Mouse (Mus musculus) midbrain, embryonic 13.5 days (tissue): ENCODE results near the gene Ptk6. TPM values are rescaled to one million over a fixed set of nuclear protein-coding genes. Genes with fewer than 3 reads are reported as not detected.

ENCODE experiments used
- ATAC-seq: fragments of 200-750 bp; cut with Nextera tagmentation; 2 replicates; pipeline ENCODE4 v1.8.0; 2017; ENCODE audit warnings: mild to moderate bottlenecking, moderate TSS enrichment, moderate library complexity
- H3K27ac ChIP-seq: fragments of 300-500 bp; sonication (generic); 2 replicates; pipeline ENCODE4 v1.5.1; 2015; ENCODE audit warnings: inconsistent platforms, mild to moderate bottlenecking, moderate library complexity
- H3K27me3 ChIP-seq: fragments of 300-500 bp; sonication (generic); 2 replicates; pipeline ENCODE4 v1.6.1; 2015; ENCODE audit warnings: mild to moderate bottlenecking, inconsistent platforms
- H3K36me3 ChIP-seq: fragments of 300-500 bp; sonication (generic); 2 replicates; pipeline ENCODE4 v1.6.1; 2015; ENCODE audit warnings: mild to moderate bottlenecking, inconsistent platforms
- H3K4me1 ChIP-seq: fragments of 300-500 bp; sonication (generic); replicated peaks from 2 replicates; pipeline ENCODE4 v1.6.1; 2015; ENCODE audit warnings: inconsistent platforms
- H3K4me2 ChIP-seq: fragments of 300-500 bp; sonication (generic); replicated peaks from 2 replicates; pipeline ENCODE4 v1.6.1; 2015; ENCODE audit warnings: moderate library complexity, mild to moderate bottlenecking, inconsistent platforms
- H3K4me3 ChIP-seq: fragments of 300-500 bp; sonication (generic); replicated peaks from 2 replicates; pipeline ENCODE4 v1.5.1; 2015; ENCODE audit warnings: mild to moderate bottlenecking, inconsistent platforms
- H3K9ac ChIP-seq: fragments of 300-500 bp; sonication (generic); replicated peaks from 2 replicates; pipeline ENCODE4 v1.6.1; 2015; ENCODE audit warnings: mild to moderate bottlenecking, inconsistent platforms
- H3K9me3 ChIP-seq: fragments of 300-500 bp; sonication (generic); 2 replicates; pipeline ENCODE4 v1.6.1; 2016; ENCODE audit warnings: mild to moderate bottlenecking, inconsistent platforms
- whole genome bisulfite sequencing: fragments of 180-500 bp; shearing (Covaris S2); methylation state at CpG from one replicate; pipeline ENCODE4 v1.1.7; 2015; 5-methylcytosine and 5-hydroxymethylcytosine counted together
- polyA plus RNA-seq: library from polyadenylated mRNA; unstranded; fragments of >200 nt; fragmentation: Nextera tagmentation; extraction: Ambion mirVana; gene quantifications from 2 replicates; pipeline ENCODE4 v1.2.1, GENCODE M21; 2015

The Ptk6 gene
- polyA plus RNA-seq, 1 experiment from 2014 or later: not detected

- Histone ChIP-seq H3K27ac (no peak overlapping the region), H3K36me3 (peaks cover 11% of the 10 kb centered on the region), H3K4me3 (peak overlapping the region; percentile 43), H3K9me3 (no peaks in the 10 kb centered on the region), H3K4me1 (peaks cover 15% of the 10 kb centered on the region), H3K4me2 (peak overlapping the region; percentile 81), H3K27me3 (peaks cover 46% of the 10 kb centered on the region), H3K9ac (peak overlapping the region; percentile 55)
- ATAC-seq: peak; percentile 62
- WGBS: under 1% methylated on average over 46 of the region's 61 CpGs
Observed at GRCm38 (mm10) chr2:181147546-181148317, 54.9 kb downstream of the Ptk6 start.

- H3K4me2 ChIP-seq: peak overlapping the region; percentile 81
- H3K4me1 ChIP-seq: peaks cover 15% of the 10 kb centered on the region
- WGBS: 59% methylated on average over 4 of the region's 4 CpGs
- H3K27ac ChIP-seq: no peak overlapping the region
- no peaks in the 10 kb centered on the region for H3K9me3 ChIP-seq
- H3K9ac ChIP-seq: no peak overlapping the region
- peak overlapping the region; percentile 43 for H3K4me3 ChIP-seq
- H3K27me3 ChIP-seq: peaks cover 42% of the 10 kb centered on the region
- H3K36me3 ChIP-seq: peaks cover 9% of the 10 kb centered on the region
- ATAC-seq: no peak
Observed at GRCm38 (mm10) chr2:181146976-181147545, 55.5 kb downstream of the Ptk6 start.

- H3K9me3 ChIP-seq: no peaks in the 10 kb centered on the region
- H3K4me3 ChIP-seq: no peak overlapping the region
- H3K4me1 ChIP-seq: peaks cover 15% of the 10 kb centered on the region
- no peak overlapping the region for H3K9ac ChIP-seq
- H3K4me2 ChIP-seq: no peak overlapping the region
- H3K27ac ChIP-seq: no peak overlapping the region
- peaks cover 4% of the 10 kb centered on the region for H3K36me3 ChIP-seq
- 81% methylated on average over 2 of the region's 2 CpGs for WGBS
- no peak for ATAC-seq
- H3K27me3 ChIP-seq: peaks cover 25% of the 10 kb centered on the region
Observed at GRCm38 (mm10) chr2:181144675-181145074, 57.9 kb downstream of the Ptk6 start.

Other genes with a start within 250 kb of the Ptk6 start
- 94.0 and 101 TPM in 2 replicates for gene Nkain4, start 248.1 kb downstream of the Ptk6 start, polyA plus RNA-seq
- 98.9 and 103 TPM in 2 replicates for gene Arfgap1, start 235.6 kb downstream of the Ptk6 start, polyA plus RNA-seq
- gene Col20a1, start 216.3 kb downstream of the Ptk6 start, polyA plus RNA-seq: 0.12 and 0.35 TPM in 2 replicates
- gene Chrna4, start 159.2 kb downstream of the Ptk6 start, polyA plus RNA-seq: 44.1 and 52.7 TPM in 2 replicates
- 44.0 and 47.3 TPM in 2 replicates for gene Kcnq2, start 67.5 kb downstream of the Ptk6 start, polyA plus RNA-seq
- 3.5 and 3.8 TPM in 2 replicates for gene Eef1a2, start 45.8 kb downstream of the Ptk6 start, polyA plus RNA-seq
- gene Ppdpf, start 15.5 kb downstream of the Ptk6 start, polyA plus RNA-seq: 470 and 482 TPM in 2 replicates
- 0.10 TPM in 1 of 2 replicates, not detected in the other for gene Srms, start 10.4 kb upstream of the Ptk6 start, polyA plus RNA-seq
- gene Fndc11, start 17.2 kb upstream of the Ptk6 start, polyA plus RNA-seq: 0.13 TPM in 1 of 2 replicates, not detected in the other
- gene Helz2, start 39.2 kb upstream of the Ptk6 start, polyA plus RNA-seq: 0.34 TPM in 2 replicates
- 19.7 and 19.9 TPM in 2 replicates for gene Gmeb2, start 85.2 kb upstream of the Ptk6 start, polyA plus RNA-seq
- 996 and 1,042 TPM in 2 replicates for gene Stmn3, start 111.7 kb upstream of the Ptk6 start, polyA plus RNA-seq
- gene Rtel1, start 117.0 kb upstream of the Ptk6 start, polyA plus RNA-seq: 33.6 and 40.6 TPM in 2 replicates
- gene Zgpat, start 162.1 kb upstream of the Ptk6 start, polyA plus RNA-seq: 71.5 and 78.5 TPM in 2 replicates
- gene Arfrp1, start 162.6 kb upstream of the Ptk6 start, polyA plus RNA-seq: 91.6 and 95.9 TPM in 2 replicates
- gene Lime1, start 177.3 kb upstream of the Ptk6 start, polyA plus RNA-seq: 42.1 and 46.7 TPM in 2 replicates